Mouse (Mus musculus): Measurements from ENCODE around the gene 1700029J07Rik. TPM values are rescaled to one million over a fixed set of nuclear protein-coding genes. Genes with fewer than 3 reads are reported as not detected.

Gene 1700029J07Rik
- polyA plus RNA-seq, 1 experiment from 2014 or later: 2.6 TPM

DNA sequence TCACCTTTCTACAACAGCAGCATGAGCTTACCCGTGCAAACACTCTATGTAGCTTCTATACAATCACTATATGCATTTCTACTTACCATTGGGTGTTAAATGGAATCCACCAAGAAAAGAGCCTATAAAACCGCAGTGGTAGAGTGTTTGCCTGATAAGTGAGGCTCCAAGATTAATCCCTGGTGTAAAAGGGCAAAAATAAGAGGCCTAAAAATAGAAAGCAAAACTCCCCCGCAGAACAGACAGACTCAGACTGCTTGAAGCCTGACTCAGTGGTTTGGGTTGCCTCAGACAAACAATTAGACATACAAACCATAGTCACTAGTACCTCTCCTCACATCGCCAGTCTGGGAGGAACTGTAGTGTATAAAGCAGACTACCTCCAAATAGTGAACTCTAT is 30.5 kb upstream of the 1700029J07Rik start, which contains the start of gene Ankrd37:
TSS of gene Ankrd37 (minus strand) at position 112 of the 400 bp plus-strand sequence.
- DNase-seq (ENCODE audit: low spot score) (no peak), ATAC-seq (replicated peaks; ENCODE audit: insufficient number of reproducible peaks, low FRiP score, low TSS enrichment, low read depth) (no peak)
- H3K27ac ChIP-seq (replicated peaks; ENCODE audit: low read depth, low read length): no peak within 1 kb of the TSS
- H3K27me3 ChIP-seq (ENCODE audit: control insufficient read depth, insufficient read depth, low read length): no peaks in the 10 kb centered on the region
- no peak within 1 kb of the TSS for H3K4me3 ChIP-seq (ENCODE audit: low read depth, low read length)
- no peak within 1 kb of the TSS for H3K4me2 ChIP-seq (ENCODE audit: low read depth, low read length)
- no peak within 1 kb of the TSS for H3K9ac ChIP-seq (replicated peaks; ENCODE audit: low read length)
- 73% methylated on average over 4 of the region's 4 CpGs for WGBS
- no peaks in the 10 kb centered on the region for H3K9me3 ChIP-seq (replicated peaks; ENCODE audit: control insufficient read depth, low read length)
- no peaks in the 10 kb centered on the region for H3K36me3 ChIP-seq (replicated peaks; ENCODE audit: control insufficient read depth, insufficient read depth, low read depth, low read length)
- no peaks in the 10 kb centered on the region for H3K4me1 ChIP-seq (ENCODE audit: control insufficient read depth, insufficient read depth, low read length)

- peak overlapping the region; percentile 93 for H3K27ac ChIP-seq (replicated peaks; ENCODE audit: low read depth, low read length)
These were observed 25.0 kb upstream of the 1700029J07Rik start for GRCm38 (mm10) chr8:45999784-46000705.

GRCm38 (mm10) chr8:45999138-45999783 is 24.2 kb upstream of the 1700029J07Rik start, which contains the start of gene Lrp2bp:
Gene Lrp2bp, plus strand, starts transcription at chr8:45999303.
- H3K9ac ChIP-seq (replicated peaks; ENCODE audit: low read length): peak within 1 kb of the TSS; percentile 83
- no peaks in the 10 kb centered on the region; the same call in 1 of the 2 replicates for H3K36me3 ChIP-seq (replicated peaks; ENCODE audit: control insufficient read depth, insufficient read depth, low read depth, low read length)
- H3K27me3 ChIP-seq (ENCODE audit: control insufficient read depth, insufficient read depth, low read length): no peaks in the 10 kb centered on the region
- ATAC-seq (replicated peaks; ENCODE audit: insufficient number of reproducible peaks, low FRiP score, low TSS enrichment, low read depth) (peak; percentile 53), DNase-seq (ENCODE audit: low spot score) (peak; percentile 9)
- H3K27ac ChIP-seq (replicated peaks; ENCODE audit: low read depth, low read length): peak within 1 kb of the TSS; percentile 93
- peak within 1 kb of the TSS; percentile 48 for H3K4me3 ChIP-seq (ENCODE audit: low read depth, low read length)
- no peaks in the 10 kb centered on the region for H3K9me3 ChIP-seq (replicated peaks; ENCODE audit: control insufficient read depth, low read length)
- 4% methylated on average over 22 of the region's 22 CpGs for WGBS
- no peaks in the 10 kb centered on the region for H3K4me1 ChIP-seq (ENCODE audit: control insufficient read depth, insufficient read depth, low read length)
- H3K4me2 ChIP-seq (ENCODE audit: low read depth, low read length): peak within 1 kb of the TSS; percentile 78

More at GRCm38 (mm10) chr8:45999784-46000705, 25.0 kb upstream of the 1700029J07Rik start:
- DNase-seq (ENCODE audit: low spot score): peak; percentile 98
- Histone ChIP-seq H3K4me2 (ENCODE audit: low read depth, low read length) (peak overlapping the region; percentile 78), H3K4me3 (ENCODE audit: low read depth, low read length) (peak overlapping the region; percentile 48), H3K9me3 (replicated peaks; ENCODE audit: control insufficient read depth, low read length) (no peaks in the 10 kb centered on the region), H3K9ac (replicated peaks; ENCODE audit: low read length) (peak overlapping the region; percentile 83), H3K4me1 (ENCODE audit: control insufficient read depth, insufficient read depth, low read length) (no peaks in the 10 kb centered on the region), H3K36me3 (replicated peaks; ENCODE audit: control insufficient read depth, insufficient read depth, low read depth, low read length) (no peaks in the 10 kb centered on the region; the same call in 1 of the 2 replicates), H3K27me3 (ENCODE audit: control insufficient read depth, insufficient read depth, low read length) (no peaks in the 10 kb centered on the region)
- WGBS: 6% methylated on average over 54 of the region's 55 CpGs
- ATAC-seq (replicated peaks; ENCODE audit: insufficient number of reproducible peaks, low FRiP score, low TSS enrichment, low read depth): peak; percentile 100

DNA sequence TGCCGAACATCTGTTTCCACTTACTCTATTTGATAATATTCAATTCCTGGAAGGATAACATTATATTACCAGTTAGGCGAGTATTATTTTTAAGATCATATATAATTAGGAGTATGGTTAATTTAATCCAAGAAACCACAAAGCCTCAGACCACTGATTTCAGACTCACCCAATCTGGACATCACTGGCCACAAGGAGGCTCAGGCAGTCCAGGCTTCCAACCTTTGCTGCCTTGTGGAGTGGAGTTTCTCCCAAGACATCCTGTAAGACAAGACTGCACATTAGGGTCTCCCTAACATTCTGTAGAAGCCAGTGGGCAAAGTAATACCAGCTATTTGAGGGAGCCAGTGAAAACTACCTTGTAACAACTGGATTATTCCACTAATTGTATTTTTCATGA is 23.2 kb upstream of the 1700029J07Rik start:
- DNase-seq (ENCODE audit: low spot score): no peak
- Histone ChIP-seq H3K4me1 (ENCODE audit: control insufficient read depth, insufficient read depth, low read length) (no peaks in the 10 kb centered on the region), H3K9me3 (replicated peaks; ENCODE audit: control insufficient read depth, low read length) (no peaks in the 10 kb centered on the region), H3K4me2 (ENCODE audit: low read depth, low read length) (no peak overlapping the region), H3K4me3 (ENCODE audit: low read depth, low read length) (no peak overlapping the region), H3K27me3 (ENCODE audit: control insufficient read depth, insufficient read depth, low read length) (no peaks in the 10 kb centered on the region), H3K9ac (replicated peaks; ENCODE audit: low read length) (no peak overlapping the region), H3K27ac (replicated peaks; ENCODE audit: low read depth, low read length) (no peak overlapping the region), H3K36me3 (replicated peaks; ENCODE audit: control insufficient read depth, insufficient read depth, low read depth, low read length) (peaks cover 2% of the 10 kb centered on the region; the same call in 1 of the 2 replicates)
- WGBS: 69% methylated on average over 2 of the region's 2 CpGs
- no peak for ATAC-seq (replicated peaks; ENCODE audit: insufficient number of reproducible peaks, low FRiP score, low TSS enrichment, low read depth)

- Histone ChIP-seq H3K36me3 (replicated peaks; ENCODE audit: control insufficient read depth, insufficient read depth, low read depth, low read length) (peaks cover 2% of the 10 kb centered on the region; the same call in 1 of the 2 replicates), H3K9ac (replicated peaks; ENCODE audit: low read length) (no peak overlapping the region), H3K4me3 (ENCODE audit: low read depth, low read length) (no peak overlapping the region), H3K9me3 (replicated peaks; ENCODE audit: control insufficient read depth, low read length) (no peaks in the 10 kb centered on the region), H3K4me2 (ENCODE audit: low read depth, low read length) (no peak overlapping the region), H3K27ac (replicated peaks; ENCODE audit: low read depth, low read length) (no peak overlapping the region), H3K27me3 (ENCODE audit: control insufficient read depth, insufficient read depth, low read length) (no peaks in the 10 kb centered on the region), H3K4me1 (ENCODE audit: control insufficient read depth, insufficient read depth, low read length) (no peaks in the 10 kb centered on the region)
- DNase-seq (ENCODE audit: low spot score): no peak
- no peak for ATAC-seq (replicated peaks; ENCODE audit: insufficient number of reproducible peaks, low FRiP score, low TSS enrichment, low read depth)
- 89% methylated on average over 3 of the region's 3 CpGs for WGBS
These were observed 20.5 kb upstream of the 1700029J07Rik start for GRCm38 (mm10) chr8:45995576-45995975.

GRCm38 (mm10) chr8:45994111-45994510 is 19.1 kb upstream of the 1700029J07Rik start:
- 86% methylated on average over 2 of the region's 2 CpGs for WGBS
- Histone ChIP-seq H3K27me3 (ENCODE audit: control insufficient read depth, insufficient read depth, low read length) (no peaks in the 10 kb centered on the region), H3K9me3 (replicated peaks; ENCODE audit: control insufficient read depth, low read length) (no peaks in the 10 kb centered on the region), H3K27ac (replicated peaks; ENCODE audit: low read depth, low read length) (no peak overlapping the region), H3K36me3 (replicated peaks; ENCODE audit: control insufficient read depth, insufficient read depth, low read depth, low read length) (peaks cover 2% of the 10 kb centered on the region; the same call in 1 of the 2 replicates), H3K9ac (replicated peaks; ENCODE audit: low read length) (no peak overlapping the region), H3K4me2 (ENCODE audit: low read depth, low read length) (no peak overlapping the region), H3K4me3 (ENCODE audit: low read depth, low read length) (no peak overlapping the region), H3K4me1 (ENCODE audit: control insufficient read depth, insufficient read depth, low read length) (no peaks in the 10 kb centered on the region)
- ATAC-seq (replicated peaks; ENCODE audit: insufficient number of reproducible peaks, low FRiP score, low TSS enrichment, low read depth) (no peak), DNase-seq (ENCODE audit: low spot score) (peak; percentile 11)

- DNase-seq (ENCODE audit: low spot score): no peak
- Histone ChIP-seq H3K4me3 (ENCODE audit: low read depth, low read length) (no peak overlapping the region), H3K27ac (replicated peaks; ENCODE audit: low read depth, low read length) (no peak overlapping the region), H3K27me3 (ENCODE audit: control insufficient read depth, insufficient read depth, low read length) (no peaks in the 10 kb centered on the region), H3K9ac (replicated peaks; ENCODE audit: low read length) (no peak overlapping the region), H3K4me1 (ENCODE audit: control insufficient read depth, insufficient read depth, low read length) (no peaks in the 10 kb centered on the region), H3K9me3 (replicated peaks; ENCODE audit: control insufficient read depth, low read length) (no peaks in the 10 kb centered on the region), H3K4me2 (ENCODE audit: low read depth, low read length) (no peak overlapping the region), H3K36me3 (replicated peaks; ENCODE audit: control insufficient read depth, insufficient read depth, low read depth, low read length) (peaks cover 2% of the 10 kb centered on the region; the same call in 1 of the 2 replicates)
- ATAC-seq (replicated peaks; ENCODE audit: insufficient number of reproducible peaks, low FRiP score, low TSS enrichment, low read depth): no peak
- 95% methylated on average over 4 of the region's 4 CpGs for WGBS
These were observed 15.7 kb upstream of the 1700029J07Rik start for GRCm38 (mm10) chr8:45990631-45991310.

Data from embryonic facial prominence, embryonic 11.5 days (tissue).